Mouse (Mus musculus): ENCODE results near the gene Dnmt1. TPM values are rescaled to one million over a fixed set of nuclear protein-coding genes. Genes with fewer than 3 reads are reported as not detected.

Dnmt1 gene
- polyA plus RNA-seq, 1 experiment from 2014 or later, result 69.6 TPM

GRCm38 (mm10) chr9:20956989-20957388, 2.7 kb downstream of the Dnmt1 start:
- no peak overlapping the region for H3K4me3 ChIP-seq (ENCODE audit: low read depth, low read length)
- H3K27ac ChIP-seq (ENCODE audit: low read length), result no peak overlapping the region
- H3K36me3 ChIP-seq (ENCODE audit: control insufficient read depth, insufficient read depth, low read length), result no peaks in the 10 kb centered on the region
- no peaks in the 10 kb centered on the region for H3K27me3 ChIP-seq (ENCODE audit: control insufficient read depth, insufficient read depth, low read length)
- H3K9ac ChIP-seq (replicated peaks; ENCODE audit: low read depth, low read length), result no peak overlapping the region
- no peak overlapping the region for H3K4me2 ChIP-seq (replicated peaks; ENCODE audit: low read depth, low read length)
- no peak for ATAC-seq (ENCODE audit: insufficient number of reproducible peaks, insufficient read depth, low FRiP score, low read depth)
- 72% methylated on average over 3 of the region's 3 CpGs for WGBS
- no peaks in the 10 kb centered on the region for H3K4me1 ChIP-seq (ENCODE audit: control insufficient read depth, insufficient read depth, low read length)
- H3K9me3 ChIP-seq (ENCODE audit: control insufficient read depth, low read depth, low read length), result no peaks in the 10 kb centered on the region

GRCm38 (mm10) chr9:20952520-20953227, 7.0 kb downstream of the Dnmt1 start:
- Histone ChIP-seq H3K36me3 (ENCODE audit: control insufficient read depth, insufficient read depth, low read length) (no peaks in the 10 kb centered on the region), H3K27me3 (ENCODE audit: control insufficient read depth, insufficient read depth, low read length) (no peaks in the 10 kb centered on the region)
- under 1% methylated on average over 51 of the region's 51 CpGs for WGBS

GRCm38 (mm10) chr9:20951966-20952519, 7.6 kb downstream of the Dnmt1 start:
- Histone ChIP-seq H3K27ac (ENCODE audit: low read length) (peak overlapping the region; percentile 87), H3K27me3 (ENCODE audit: control insufficient read depth, insufficient read depth, low read length) (no peaks in the 10 kb centered on the region), H3K4me1 (ENCODE audit: control insufficient read depth, insufficient read depth, low read length) (peaks cover 9% of the 10 kb centered on the region; the same call in 1 of the 2 replicates), H3K4me3 (ENCODE audit: low read depth, low read length) (peak overlapping the region; percentile 71), H3K4me2 (replicated peaks; ENCODE audit: low read depth, low read length) (peak overlapping the region; percentile 67), H3K36me3 (ENCODE audit: control insufficient read depth, insufficient read depth, low read length) (no peaks in the 10 kb centered on the region), H3K9me3 (ENCODE audit: control insufficient read depth, low read depth, low read length) (no peaks in the 10 kb centered on the region), H3K9ac (replicated peaks; ENCODE audit: low read depth, low read length) (peak overlapping the region; percentile 57)
- 0% methylated on average over 17 of the region's 17 CpGs for WGBS
- peak; percentile 66; the same call in 1 of the 2 replicates for ATAC-seq (ENCODE audit: insufficient number of reproducible peaks, insufficient read depth, low FRiP score, low read depth)

More at GRCm38 (mm10) chr9:20952520-20953227, 7.0 kb downstream of the Dnmt1 start:
- ATAC-seq (ENCODE audit: insufficient number of reproducible peaks, insufficient read depth, low FRiP score, low read depth), result peak; percentile 95
- Histone ChIP-seq H3K27ac (ENCODE audit: low read length) (peak overlapping the region; percentile 87), H3K4me1 (ENCODE audit: control insufficient read depth, insufficient read depth, low read length) (peaks cover 9% of the 10 kb centered on the region; the same call in 1 of the 2 replicates), H3K4me3 (ENCODE audit: low read depth, low read length) (peak overlapping the region; percentile 71), H3K9me3 (ENCODE audit: control insufficient read depth, low read depth, low read length) (no peaks in the 10 kb centered on the region), H3K4me2 (replicated peaks; ENCODE audit: low read depth, low read length) (peak overlapping the region; percentile 67), H3K9ac (replicated peaks; ENCODE audit: low read depth, low read length) (peak overlapping the region; percentile 57)

GRCm38 (mm10) chr9:20951441-20951840, 8.2 kb downstream of the Dnmt1 start:
- no peak for ATAC-seq (ENCODE audit: insufficient number of reproducible peaks, insufficient read depth, low FRiP score, low read depth)
- Histone ChIP-seq H3K27me3 (ENCODE audit: control insufficient read depth, insufficient read depth, low read length) (no peaks in the 10 kb centered on the region), H3K4me3 (ENCODE audit: low read depth, low read length) (peak overlapping the region; percentile 71), H3K4me1 (ENCODE audit: control insufficient read depth, insufficient read depth, low read length) (peaks cover 9% of the 10 kb centered on the region; the same call in 1 of the 2 replicates), H3K9ac (replicated peaks; ENCODE audit: low read depth, low read length) (peak overlapping the region; percentile 57), H3K4me2 (replicated peaks; ENCODE audit: low read depth, low read length) (peak overlapping the region; percentile 67), H3K36me3 (ENCODE audit: control insufficient read depth, insufficient read depth, low read length) (no peaks in the 10 kb centered on the region), H3K27ac (ENCODE audit: low read length) (peak overlapping the region; percentile 87; the same call in 1 of the 2 replicates), H3K9me3 (ENCODE audit: control insufficient read depth, low read depth, low read length) (no peaks in the 10 kb centered on the region)
- WGBS, result 5% methylated on average over 14 of the region's 14 CpGs

GRCm38 (mm10) chr9:20950419-20950818, 9.3 kb downstream of the Dnmt1 start:
- no peaks in the 10 kb centered on the region for H3K36me3 ChIP-seq (ENCODE audit: control insufficient read depth, insufficient read depth, low read length)
- H3K4me1 ChIP-seq (ENCODE audit: control insufficient read depth, insufficient read depth, low read length), result peaks cover 12% of the 10 kb centered on the region; the same call in 1 of the 2 replicates
- no peak overlapping the region for H3K27ac ChIP-seq (ENCODE audit: low read length)
- no peaks in the 10 kb centered on the region for H3K9me3 ChIP-seq (ENCODE audit: control insufficient read depth, low read depth, low read length)
- H3K4me2 ChIP-seq (replicated peaks; ENCODE audit: low read depth, low read length), result peak overlapping the region; percentile 67; the same call in 1 of the 2 replicates
- ATAC-seq (ENCODE audit: insufficient number of reproducible peaks, insufficient read depth, low FRiP score, low read depth), result no peak
- no peak overlapping the region for H3K9ac ChIP-seq (replicated peaks; ENCODE audit: low read depth, low read length)
- no peaks in the 10 kb centered on the region for H3K27me3 ChIP-seq (ENCODE audit: control insufficient read depth, insufficient read depth, low read length)
- 0 out of 2 replicates have a peak overlapping the region, but pooled peaks have one; percentile 71 for H3K4me3 ChIP-seq (ENCODE audit: low read depth, low read length)

- H3K4me3 ChIP-seq (ENCODE audit: low read depth, low read length), result no peak overlapping the region
- H3K27ac ChIP-seq (ENCODE audit: low read length), result no peak overlapping the region
- no peaks in the 10 kb centered on the region for H3K27me3 ChIP-seq (ENCODE audit: control insufficient read depth, insufficient read depth, low read length)
- H3K9me3 ChIP-seq (ENCODE audit: control insufficient read depth, low read depth, low read length), result no peaks in the 10 kb centered on the region
- WGBS, result 79% methylated on average over 16 of the region's 16 CpGs
- peaks cover 15% of the 10 kb centered on the region; the same call in 1 of the 2 replicates for H3K4me1 ChIP-seq (ENCODE audit: control insufficient read depth, insufficient read depth, low read length)
- no peak overlapping the region for H3K9ac ChIP-seq (replicated peaks; ENCODE audit: low read depth, low read length)
- peaks cover 2% of the 10 kb centered on the region for H3K36me3 ChIP-seq (ENCODE audit: control insufficient read depth, insufficient read depth, low read length)
- ATAC-seq (ENCODE audit: insufficient number of reproducible peaks, insufficient read depth, low FRiP score, low read depth), result no peak
- H3K4me2 ChIP-seq (replicated peaks; ENCODE audit: low read depth, low read length), result no peak overlapping the region
These were observed 13.4 kb downstream of the Dnmt1 start for GRCm38 (mm10) chr9:20946066-20946880.

- Histone ChIP-seq H3K27ac (ENCODE audit: low read length) (no peak overlapping the region), H3K9me3 (ENCODE audit: control insufficient read depth, low read depth, low read length) (no peaks in the 10 kb centered on the region), H3K36me3 (ENCODE audit: control insufficient read depth, insufficient read depth, low read length) (peaks cover 17% of the 10 kb centered on the region), H3K4me2 (replicated peaks; ENCODE audit: low read depth, low read length) (no peak overlapping the region), H3K4me3 (ENCODE audit: low read depth, low read length) (no peak overlapping the region), H3K4me1 (ENCODE audit: control insufficient read depth, insufficient read depth, low read length) (0 out of 2 replicates have a peak, but pooled peaks cover 7% of the 10 kb centered on the region), H3K9ac (replicated peaks; ENCODE audit: low read depth, low read length) (no peak overlapping the region), H3K27me3 (ENCODE audit: control insufficient read depth, insufficient read depth, low read length) (no peaks in the 10 kb centered on the region)
- no peak for ATAC-seq (ENCODE audit: insufficient number of reproducible peaks, insufficient read depth, low FRiP score, low read depth)
- WGBS, result 55% methylated on average over 4 of the region's 4 CpGs
These were observed 14.9 kb downstream of the Dnmt1 start for GRCm38 (mm10) chr9:20944697-20945370.

GRCm38 (mm10) chr9:20943911-20944310, 15.8 kb downstream of the Dnmt1 start:
- Histone ChIP-seq H3K27me3 (ENCODE audit: control insufficient read depth, insufficient read depth, low read length) (no peaks in the 10 kb centered on the region), H3K9me3 (ENCODE audit: control insufficient read depth, low read depth, low read length) (no peaks in the 10 kb centered on the region), H3K4me1 (ENCODE audit: control insufficient read depth, insufficient read depth, low read length) (0 out of 2 replicates have a peak, but pooled peaks cover 7% of the 10 kb centered on the region), H3K4me3 (ENCODE audit: low read depth, low read length) (no peak overlapping the region), H3K36me3 (ENCODE audit: control insufficient read depth, insufficient read depth, low read length) (peaks cover 26% of the 10 kb centered on the region), H3K9ac (replicated peaks; ENCODE audit: low read depth, low read length) (no peak overlapping the region), H3K4me2 (replicated peaks; ENCODE audit: low read depth, low read length) (no peak overlapping the region), H3K27ac (ENCODE audit: low read length) (no peak overlapping the region)
- WGBS, result 19% methylated on average over 2 of the region's 2 CpGs
- ATAC-seq (ENCODE audit: insufficient number of reproducible peaks, insufficient read depth, low FRiP score, low read depth), result peak; percentile 62; the same call in 1 of the 2 replicates
